Mouse (Mus musculus) cerebellum, adult 2 months (tissue): Measurements from ENCODE around the gene Osbpl5. TPM values are rescaled to one million over a fixed set of nuclear protein-coding genes. Genes with fewer than 3 reads are reported as not detected.

ENCODE experiments used
- DNase-seq, 2 experiments: peaks; one replicate each; pipeline ENCODE4 v3.0.0; 2021
- H3K27ac ChIP-seq: fragments of 200-500 bp; 2 replicates; pipeline ENCODE4 v1.5.1; 2012; ENCODE audit warnings: low read length, control low read depth, inconsistent platforms; ENCODE audit not compliant: insufficient read depth
- H3K27me3 ChIP-seq: fragments of 200-500 bp; 2 replicates; pipeline ENCODE4 v1.6.1; 2012; ENCODE audit warnings: inconsistent platforms, mild to moderate bottlenecking, low read length, moderate library complexity; ENCODE audit not compliant: control insufficient read depth, insufficient read depth
- H3K4me1 ChIP-seq: fragments of 200-500 bp; 2 replicates; pipeline ENCODE4 v1.6.1; 2011; ENCODE audit warnings: low read length; ENCODE audit not compliant: control insufficient read depth, insufficient read depth
- H3K4me3 ChIP-seq: fragments of 200-500 bp; replicated peaks from 2 replicates; pipeline ENCODE3; 2011; ENCODE audit warnings: mild to moderate bottlenecking, low read depth, low read length, control low read depth; ENCODE audit not compliant: insufficient read depth
- CTCF ChIP-seq: fragments of 200-500 bp; IDR thresholded peaks from 2 replicates; pipeline ENCODE4 v1.5.1; 2011; ENCODE audit warnings: low read depth, mild to moderate bottlenecking, control low read depth, low read length, moderate library complexity, borderline replicate concordance; ENCODE audit not compliant: insufficient read depth
- POLR2A ChIP-seq: fragments of 200-500 bp; IDR thresholded peaks from 2 replicates; pipeline ENCODE4 v1.6.1; 2011; ENCODE audit warnings: low read length, control low read depth, borderline replicate concordance; ENCODE audit not compliant: insufficient read depth
- WGBS: fragments of 180-500 bp; shearing (Covaris S2); methylation state at CpG from one replicate; pipeline ENCODE4 v1.1.7; 2018; 5-methylcytosine and 5-hydroxymethylcytosine counted together
- polyA plus RNA-seq: library from polyadenylated mRNA; depleted of rRNA; stranded (reverse); fragments of >200 nt; gene quantifications from 2 replicates; pipeline ENCODE4 v1.2.3, GENCODE M21; 2012

Gene Osbpl5
- polyA plus RNA-seq, 1 experiment = 35.6 TPM

DNA sequence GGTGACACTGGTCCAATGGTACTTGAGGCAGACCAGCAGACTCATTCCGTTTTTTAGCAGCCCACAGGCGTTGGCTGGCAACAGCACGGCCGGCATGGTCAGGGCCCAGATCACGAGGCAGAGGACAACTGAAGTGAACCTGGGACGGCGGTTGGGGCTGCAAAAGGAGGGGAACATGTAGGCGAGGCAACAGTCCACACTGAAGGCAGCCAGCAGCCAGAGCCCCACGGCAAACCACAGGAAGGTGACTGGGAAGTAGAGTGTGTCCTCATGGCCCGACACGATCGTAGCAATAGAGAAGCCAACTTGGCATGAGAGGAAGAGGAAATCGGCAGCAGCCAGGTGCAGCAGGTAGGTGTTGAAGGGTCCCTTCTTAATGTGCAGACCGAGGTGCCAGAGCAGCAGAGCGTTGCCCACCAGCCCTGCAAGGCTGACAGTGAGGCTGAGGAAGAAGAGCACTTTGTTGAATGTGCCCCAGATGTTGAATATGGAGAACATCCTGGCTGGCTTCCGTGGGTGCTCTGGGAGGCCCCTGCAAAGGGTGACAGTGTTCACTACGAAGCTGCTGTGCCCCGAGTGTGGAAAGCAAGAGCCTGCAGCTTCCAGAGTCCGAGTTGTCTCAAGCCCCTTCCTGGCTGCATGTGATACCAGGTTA is 8.2 kb upstream of the Osbpl5 start:
- no peak overlapping the region for H3K4me3 ChIP-seq
- 61% methylated on average over 19 of the region's 19 CpGs for WGBS
- H3K4me1 ChIP-seq = no peaks in the 10 kb centered on the region
- no peak for DNase-seq
- H3K27ac ChIP-seq = no peak overlapping the region
- TF ChIP-seq POLR2A = no peak
- no peak for TF ChIP-seq CTCF
- H3K27me3 ChIP-seq = peaks cover 1% of the 10 kb centered on the region; the same call in 1 of the 2 replicates

DNA sequence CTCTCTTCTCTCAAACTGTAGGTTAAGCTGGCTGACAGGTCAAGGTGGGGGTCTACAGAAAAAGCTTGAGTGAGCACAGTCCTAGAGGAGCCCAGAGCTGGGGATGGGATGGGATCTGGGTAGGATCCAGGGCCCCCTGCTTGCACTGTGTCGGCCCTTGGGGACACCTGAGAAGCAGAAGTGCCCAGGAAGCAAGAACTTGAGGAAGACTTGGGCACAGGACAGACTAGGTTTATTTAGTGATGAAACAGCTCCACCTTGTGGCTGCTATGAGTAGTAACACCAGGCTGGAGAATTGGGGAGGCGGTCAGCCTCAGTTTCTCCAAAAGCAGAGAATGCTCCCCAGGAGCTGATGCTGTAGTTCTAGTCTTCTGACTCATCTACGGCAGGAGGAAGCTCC is 7.0 kb upstream of the Osbpl5 start:
- Histone ChIP-seq H3K4me3 (no peak overlapping the region), H3K27me3 (peaks cover 1% of the 10 kb centered on the region; the same call in 1 of the 2 replicates), H3K4me1 (peaks cover 4% of the 10 kb centered on the region; the same call in 1 of the 2 replicates), H3K27ac (no peak overlapping the region)
- TF ChIP-seq POLR2A = no peak
- peak; percentile 78 for TF ChIP-seq CTCF
- no peak for DNase-seq
- 4% methylated on average over 3 of the region's 3 CpGs for WGBS

DNA sequence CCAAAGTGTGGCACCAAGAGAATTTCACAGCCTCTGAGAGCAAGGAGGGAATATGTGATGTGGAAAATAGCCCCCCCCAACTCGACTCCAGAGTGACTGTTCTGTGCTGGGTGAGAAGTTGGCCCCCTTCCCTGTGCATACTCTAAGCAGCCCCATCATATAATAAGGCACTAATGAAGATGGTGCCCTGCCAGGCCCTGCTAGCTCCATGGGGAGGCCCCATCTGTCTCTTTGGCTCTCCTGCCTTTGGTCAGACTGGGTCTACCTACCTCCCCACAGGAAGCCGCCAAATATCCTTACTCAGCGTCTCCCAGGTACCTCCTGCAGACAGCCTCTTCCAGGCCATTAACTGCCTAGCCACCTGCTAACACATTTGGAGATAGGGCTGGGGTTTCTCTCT is 2.2 kb upstream of the Osbpl5 start:
- WGBS = 13% methylated on average over 3 of the region's 3 CpGs
- DNase-seq = peak; percentile 81 to 88
- no peak overlapping the region for H3K4me3 ChIP-seq

DNA sequence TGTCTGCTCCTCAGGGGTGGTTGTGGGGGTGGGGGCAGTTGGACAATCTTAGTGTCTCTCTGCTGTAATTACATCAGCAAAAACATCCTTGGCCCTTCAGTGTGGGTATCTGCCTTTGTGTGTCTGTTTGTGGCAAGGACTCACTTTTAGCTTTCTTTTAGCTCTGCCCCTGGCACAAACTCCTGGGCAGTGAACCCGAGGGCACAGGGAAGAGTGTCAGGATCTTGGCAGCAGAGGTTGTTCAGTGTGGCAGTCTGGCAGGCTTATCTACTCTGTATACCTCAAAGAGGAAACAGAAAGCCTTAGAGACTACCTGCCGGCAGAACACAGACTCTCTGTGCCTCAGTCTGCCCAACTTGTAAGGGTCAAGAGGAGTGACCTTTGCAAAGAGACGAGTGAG is 911 bp upstream of the Osbpl5 start:
- TF ChIP-seq CTCF (no peak), POLR2A (no peak)
- no peak for DNase-seq
- Histone ChIP-seq H3K4me1 (peaks cover 20% of the 10 kb centered on the region), H3K27me3 (no peaks in the 10 kb centered on the region; the same call in 1 of the 2 replicates), H3K4me3 (no peak overlapping the region), H3K27ac (no peak overlapping the region)
- WGBS = 31% methylated on average over 3 of the region's 3 CpGs

More for the DNA sequence above, 2.2 kb upstream of the Osbpl5 start:
- TF ChIP-seq CTCF (no peak), POLR2A (no peak)
- Histone ChIP-seq H3K27me3 (no peaks in the 10 kb centered on the region; the same call in 1 of the 2 replicates), H3K27ac (no peak overlapping the region), H3K4me1 (peaks cover 20% of the 10 kb centered on the region)

DNA sequence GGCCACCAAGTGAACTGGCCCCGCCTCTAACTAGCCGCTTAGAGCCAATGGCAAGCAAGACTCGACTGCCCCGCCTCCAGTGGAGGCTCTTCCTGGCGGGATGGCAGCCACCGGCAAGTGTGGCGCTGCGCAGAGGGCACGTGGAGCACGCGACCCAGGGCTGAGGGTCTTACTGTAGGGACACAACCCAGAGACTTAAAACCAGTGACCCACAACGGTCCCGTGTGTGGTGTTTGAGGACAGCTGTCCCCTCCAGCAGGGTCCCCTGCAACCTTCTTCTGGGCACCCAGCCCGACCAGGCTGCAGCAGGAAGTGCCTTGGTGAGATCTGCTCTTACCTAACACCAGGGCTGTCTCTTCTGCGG is 224 bp upstream of the Osbpl5 start:
- DNase-seq = peak; percentile 56 to 60
- TF ChIP-seq POLR2A (no peak), CTCF (no peak)
- H3K4me1 ChIP-seq = peaks cover 20% of the 10 kb centered on the region
- H3K4me3 ChIP-seq = peak overlapping the region; percentile 5
- no peaks in the 10 kb centered on the region; the same call in 1 of the 2 replicates for H3K27me3 ChIP-seq
- no peak overlapping the region for H3K27ac ChIP-seq
- WGBS = 1% methylated on average over 15 of the region's 15 CpGs

DNA sequence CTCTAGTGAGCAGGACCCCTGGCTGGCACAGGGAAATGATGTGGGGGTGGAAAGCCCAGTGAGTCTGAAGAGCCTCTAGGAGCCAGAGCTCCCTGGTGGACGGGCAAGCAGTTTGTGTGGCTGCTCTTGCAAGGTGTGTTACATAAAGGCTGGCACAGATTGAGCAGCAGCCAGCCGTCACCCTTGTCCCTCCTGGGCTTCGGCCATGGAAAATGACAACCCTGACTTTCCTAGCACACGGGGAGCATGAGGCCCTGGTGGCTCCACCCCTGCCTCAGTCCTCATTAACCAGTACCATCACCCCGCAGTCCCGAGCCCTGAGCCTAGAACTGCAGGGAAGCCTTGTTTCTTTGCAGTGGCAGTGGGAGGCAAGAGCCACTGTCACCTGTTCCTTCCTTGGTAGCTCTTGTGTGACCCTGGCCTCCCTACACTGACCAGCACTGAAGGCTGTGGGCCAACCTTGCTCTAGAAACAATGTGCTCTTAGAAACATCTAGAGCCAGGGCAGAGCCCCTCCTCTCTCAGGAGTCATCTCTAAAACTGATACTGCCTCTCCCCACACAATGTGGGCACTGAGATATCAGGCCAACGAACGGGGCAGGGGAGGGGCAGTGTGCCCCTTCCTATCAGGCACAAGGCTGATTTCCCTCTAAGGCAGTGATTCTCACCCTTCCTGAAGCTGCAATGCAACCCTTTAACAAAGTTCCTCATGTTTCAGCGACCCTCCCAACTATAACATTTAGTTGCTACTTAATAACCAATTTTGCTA is 1.2 kb downstream of the Osbpl5 start:
- H3K4me3 ChIP-seq = no peak overlapping the region
- DNase-seq = peak in 1 of 2 experiments; percentile 40
- no peak for TF ChIP-seq CTCF
- TF ChIP-seq POLR2A = no peak
- peaks cover 20% of the 10 kb centered on the region for H3K4me1 ChIP-seq
- no peak overlapping the region for H3K27ac ChIP-seq
- H3K27me3 ChIP-seq = no peaks in the 10 kb centered on the region; the same call in 1 of the 2 replicates
- 62% methylated on average over 9 of the region's 9 CpGs for WGBS

GRCm38 (mm10) chr7:143753990-143754715 is 2.6 kb downstream of the Osbpl5 start:
- Histone ChIP-seq H3K4me1 (peaks cover 18% of the 10 kb centered on the region), H3K27ac (no peak overlapping the region), H3K27me3 (no peaks in the 10 kb centered on the region; the same call in 1 of the 2 replicates), H3K4me3 (no peak overlapping the region)
- peak in 1 of 2 experiments; percentile 46 for DNase-seq
- 62% methylated on average over 5 of the region's 5 CpGs for WGBS
- TF ChIP-seq CTCF (peak; percentile 75), POLR2A (no peak)

DNA sequence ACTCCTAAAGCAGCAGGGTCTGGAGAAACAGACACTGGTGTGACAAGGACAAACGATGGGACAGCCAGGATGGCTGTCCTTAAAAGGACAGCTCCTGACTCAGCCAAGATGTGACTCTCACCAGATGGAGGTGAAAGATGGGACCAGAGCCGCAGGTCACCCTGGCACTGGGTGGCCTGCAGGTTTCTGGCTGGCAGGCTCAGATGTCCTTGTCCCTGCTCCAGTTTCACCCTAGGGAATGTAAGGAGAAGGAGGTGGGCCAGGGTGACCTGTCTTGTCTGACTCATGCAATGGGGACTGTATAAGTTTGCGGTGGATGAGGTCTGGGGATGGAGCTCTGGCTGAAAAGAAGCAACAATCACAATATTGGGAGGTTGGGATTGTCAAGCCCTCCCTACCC is 4.2 kb downstream of the Osbpl5 start:
- peaks cover 6% of the 10 kb centered on the region; the same call in 1 of the 2 replicates for H3K4me1 ChIP-seq
- DNase-seq = peak in 1 of 2 experiments; percentile 64
- no peaks in the 10 kb centered on the region; the same call in 1 of the 2 replicates for H3K27me3 ChIP-seq
- no peak overlapping the region for H3K4me3 ChIP-seq
- no peak overlapping the region for H3K27ac ChIP-seq
- no peak for TF ChIP-seq POLR2A
- TF ChIP-seq CTCF = no peak
- WGBS = 57% methylated on average over 3 of the region's 3 CpGs
